Mouse (Mus musculus) 3134 (cell line): ENCODE results near the gene Omg.

Experiments
- DNase-seq: peaks from one replicate; pipeline ENCODE4 v3.0.0-alpha.2; 2011; ENCODE audit warnings: low spot score; ENCODE audit not compliant: insufficient read length; ENCODE audit errors: extremely low read depth

Omg gene

DNA sequence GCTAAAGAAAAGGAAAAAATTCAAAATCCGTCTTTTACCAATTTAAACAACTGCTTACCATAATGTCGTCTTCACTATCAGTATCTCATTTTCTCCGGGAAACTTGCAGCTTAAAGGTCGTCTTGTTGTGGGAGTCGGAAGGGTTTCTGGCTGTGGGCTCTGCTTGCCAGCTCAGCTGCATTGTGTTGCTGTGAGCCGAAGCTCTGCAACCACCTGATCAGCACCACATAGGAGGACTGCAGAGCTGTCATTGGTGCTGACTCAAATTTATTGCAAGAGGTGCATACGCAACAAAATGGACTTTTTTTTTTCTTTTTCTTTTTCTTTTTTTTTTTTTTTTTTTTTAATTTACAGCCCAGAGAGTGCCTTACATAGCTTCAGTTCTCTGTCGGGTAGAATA is at the start of gene Omg:
Gene Omg, minus strand, starts transcription at position 240 of the 400 bp plus-strand sequence.
- no peak for DNase-seq

DNA sequence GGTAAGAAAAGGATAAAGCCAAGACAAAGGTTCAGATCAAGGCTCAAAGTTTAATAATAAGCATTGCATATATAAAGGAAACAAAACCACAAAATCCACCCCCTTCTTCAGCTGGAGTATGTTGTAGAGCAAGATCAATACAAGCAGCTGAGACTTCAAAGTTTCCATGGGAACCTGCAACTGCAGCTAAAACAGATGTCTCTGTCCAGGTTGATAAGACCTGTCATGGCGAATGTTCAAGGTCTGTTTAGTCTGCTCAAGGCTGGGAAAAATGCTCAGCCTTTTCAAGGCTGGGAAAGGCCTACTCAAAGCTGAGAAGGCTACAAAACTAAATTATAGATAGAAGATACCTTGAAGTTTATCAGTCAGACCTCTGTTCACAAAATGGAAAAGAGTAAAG is 48.7 kb upstream of the Omg start:
- no peak for DNase-seq

DNA sequence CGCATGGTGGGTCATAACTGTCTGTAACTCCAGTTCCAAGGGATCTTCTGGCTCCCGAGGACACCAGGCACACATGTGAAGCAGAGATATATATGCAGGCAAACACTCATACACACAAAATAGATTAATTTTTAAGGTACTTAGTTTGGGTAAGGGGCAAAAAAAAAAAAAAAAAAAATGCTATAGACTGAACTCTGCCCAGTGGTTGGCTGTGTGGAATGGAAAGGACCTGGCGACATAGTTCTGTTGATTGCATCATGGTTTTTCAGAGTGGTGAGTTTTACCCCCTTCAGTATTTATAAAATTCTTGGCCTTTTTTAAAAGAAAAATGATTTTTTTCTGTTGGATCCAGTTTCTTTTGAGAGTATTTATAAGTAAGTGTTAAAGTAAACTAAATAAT is 32.4 kb upstream of the Omg start:
- no peak for DNase-seq

DNA sequence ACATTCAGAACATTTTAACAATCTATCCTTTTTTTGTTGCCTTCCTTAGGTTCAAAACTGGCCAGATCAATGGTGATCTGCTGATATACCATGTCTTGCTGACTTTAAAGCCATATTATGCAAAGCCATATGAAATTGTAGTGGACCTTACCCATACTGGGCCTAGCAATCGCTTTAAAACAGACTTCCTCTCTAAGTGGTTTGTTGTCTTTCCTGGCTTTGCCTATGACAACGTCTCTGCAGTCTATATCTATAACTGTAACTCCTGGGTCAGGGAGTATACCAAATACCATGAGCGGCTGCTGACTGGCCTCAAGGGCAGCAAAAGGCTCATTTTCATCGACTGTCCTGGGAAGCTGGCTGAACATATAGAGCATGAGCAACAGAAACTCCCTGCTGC is 31.7 kb upstream of the Omg start:
- no peak for DNase-seq

DNA sequence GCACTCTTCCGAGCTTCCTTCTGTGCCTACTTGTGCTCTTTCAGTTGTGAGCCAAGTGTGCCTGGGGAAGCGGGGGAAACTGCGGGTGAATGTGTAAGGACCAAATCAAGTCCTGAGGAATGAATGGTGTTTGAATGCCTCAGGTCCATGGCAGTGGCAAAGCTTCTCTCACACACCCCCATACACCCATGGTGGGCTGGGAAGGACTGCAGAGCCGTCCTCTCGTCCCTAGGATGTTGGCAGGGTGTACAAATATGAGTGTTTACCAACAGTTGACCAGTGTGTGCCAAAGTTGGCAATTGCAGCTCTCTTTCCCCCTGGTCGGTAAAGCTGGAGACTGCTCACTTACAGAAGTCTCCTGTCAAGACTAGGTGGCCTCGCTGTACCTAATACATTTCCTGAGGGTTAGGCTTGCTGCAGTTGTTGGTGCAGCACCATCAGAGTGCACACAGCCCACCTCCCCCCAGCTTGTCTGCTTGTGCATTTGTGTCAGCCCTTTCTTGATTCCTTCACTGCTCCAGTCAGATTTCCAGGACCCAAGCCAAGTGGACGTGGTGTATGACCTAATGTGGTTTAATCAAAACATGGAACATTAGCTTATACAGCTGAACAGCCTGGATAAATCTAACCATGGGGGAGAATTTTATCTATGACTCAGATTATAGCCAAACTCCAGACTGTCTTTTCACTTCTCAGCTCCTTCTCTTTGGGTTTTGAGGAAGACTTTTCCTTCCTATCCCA is 30.2 kb upstream of the Omg start:
- DNase-seq: peak; percentile 76

DNA sequence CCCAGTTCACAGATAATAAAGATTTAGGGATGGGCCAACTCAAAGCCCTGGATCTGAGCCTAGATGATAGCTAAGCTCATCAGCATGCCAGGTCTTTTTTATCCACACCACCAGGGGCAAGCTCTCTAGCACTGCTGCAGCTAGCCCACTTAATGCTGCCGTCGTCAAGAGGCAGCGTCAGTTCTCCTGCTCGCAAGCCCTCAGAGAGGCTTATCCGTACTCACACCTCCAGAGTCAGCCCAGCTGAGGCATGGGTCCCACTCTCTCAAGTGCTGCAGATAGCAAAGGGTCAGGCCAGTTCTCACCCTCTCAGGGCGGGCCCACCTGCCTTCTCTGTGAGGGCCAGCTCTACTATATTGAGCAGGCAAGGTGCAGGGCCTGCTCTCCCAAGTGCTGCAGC is 29.4 kb upstream of the Omg start:
- peak; percentile 15 for DNase-seq

DNA sequence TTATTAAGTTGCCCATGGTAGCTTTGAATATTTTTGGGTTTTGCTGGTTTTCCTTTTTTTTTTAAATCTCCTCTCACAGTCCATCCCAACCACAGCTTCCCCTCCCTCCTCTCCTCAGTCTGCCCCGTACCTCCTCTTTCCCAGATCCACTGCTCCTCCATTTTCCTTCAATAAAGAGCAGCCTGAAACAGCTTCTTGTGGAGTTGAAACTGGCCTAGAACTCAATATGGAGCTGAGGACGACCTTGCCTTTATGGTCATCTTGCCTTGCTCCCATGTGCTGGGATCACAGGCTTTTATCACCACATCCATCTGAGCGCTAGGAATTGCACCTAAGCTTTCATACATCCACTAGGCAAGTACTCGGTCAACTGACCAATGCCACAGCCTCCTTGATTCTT is 27.6 kb upstream of the Omg start:
- no peak for DNase-seq

DNA sequence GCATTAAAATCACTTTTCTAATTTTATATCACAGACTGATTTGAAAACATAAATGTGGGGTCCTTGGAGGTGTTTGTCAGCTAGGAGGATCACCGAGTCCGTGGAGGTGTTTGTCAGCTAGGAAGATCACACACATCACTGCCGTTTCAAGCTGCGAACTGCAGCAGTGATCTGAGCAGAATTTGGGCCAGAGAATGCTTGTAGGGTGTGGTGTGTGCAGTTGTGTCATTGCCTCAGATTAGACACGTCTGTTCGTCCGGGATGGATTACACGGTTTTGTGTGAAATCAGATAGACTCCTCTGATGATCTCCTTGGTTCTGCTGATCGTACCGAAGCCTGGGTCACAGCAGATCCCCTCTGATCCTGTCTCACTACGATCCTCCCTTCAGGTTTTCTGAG is 26.9 kb upstream of the Omg start:
- no peak for DNase-seq

DNA sequence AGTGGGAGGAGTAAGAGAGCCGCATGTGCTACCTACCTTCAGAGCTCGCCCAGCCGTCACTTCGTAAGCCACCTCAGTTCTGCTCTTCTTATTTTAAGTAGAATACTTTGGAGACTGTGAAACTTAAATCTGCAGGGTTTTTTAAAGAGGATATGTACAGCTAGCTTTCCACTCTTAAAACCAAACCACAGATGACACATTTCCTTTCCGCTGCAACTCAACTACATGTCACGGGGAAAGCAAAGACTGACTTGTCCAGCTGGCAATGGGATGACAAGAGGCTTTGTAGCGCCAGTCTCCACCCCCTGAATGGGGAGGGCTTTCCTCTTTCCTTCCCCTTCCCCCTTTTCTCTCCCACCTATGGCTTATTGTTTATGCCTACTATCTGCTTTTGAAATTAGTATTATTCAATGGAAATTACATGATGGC is 26.5 kb upstream of the Omg start, which contains the start of the genes Evi2 and Evi2a:
Gene Evi2, minus strand, starts transcription at position 257 of the 429 bp plus-strand sequence.
Gene Evi2a, minus strand, starts transcription at position 277 of the 429 bp plus-strand sequence.
- DNase-seq: peak; percentile 64

DNA sequence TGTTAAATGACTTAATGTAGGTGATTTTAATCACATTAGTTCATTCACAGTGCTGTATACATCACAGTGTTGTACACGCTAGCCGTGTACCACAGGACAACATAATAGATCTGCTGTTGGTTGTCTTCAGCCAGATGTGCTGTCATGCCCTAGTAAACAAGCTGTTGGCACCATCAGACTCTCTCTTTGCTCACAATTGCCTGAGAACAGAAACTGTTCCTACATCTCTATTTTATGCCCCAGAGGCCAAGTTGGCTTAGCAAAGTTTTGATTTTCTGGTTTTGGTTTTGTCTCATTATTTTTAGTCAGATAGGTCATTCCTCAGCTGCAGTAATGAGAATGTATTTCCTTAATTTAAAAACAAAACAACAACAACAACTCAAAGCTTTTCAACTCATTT is 25.9 kb upstream of the Omg start:
- no peak for DNase-seq

DNA sequence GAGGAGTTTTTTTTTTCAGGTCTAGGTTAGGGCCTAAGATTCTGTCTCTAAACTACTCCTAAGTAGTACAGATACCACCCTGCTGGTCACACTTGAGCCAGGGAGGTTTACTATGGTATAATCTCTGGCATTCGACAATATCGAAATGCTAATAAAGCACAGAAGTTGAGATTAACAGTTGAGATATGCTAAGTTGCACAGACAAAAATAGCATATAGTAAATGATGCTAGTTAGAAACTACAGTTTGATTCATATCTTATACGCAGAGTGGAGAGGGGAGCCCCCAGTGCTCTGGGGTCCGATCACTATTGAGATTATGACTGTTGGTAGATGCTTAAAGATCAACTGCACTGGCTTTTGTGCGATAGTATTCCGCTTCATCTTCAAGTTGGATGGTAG is 25.3 kb upstream of the Omg start:
- DNase-seq: no peak

DNA sequence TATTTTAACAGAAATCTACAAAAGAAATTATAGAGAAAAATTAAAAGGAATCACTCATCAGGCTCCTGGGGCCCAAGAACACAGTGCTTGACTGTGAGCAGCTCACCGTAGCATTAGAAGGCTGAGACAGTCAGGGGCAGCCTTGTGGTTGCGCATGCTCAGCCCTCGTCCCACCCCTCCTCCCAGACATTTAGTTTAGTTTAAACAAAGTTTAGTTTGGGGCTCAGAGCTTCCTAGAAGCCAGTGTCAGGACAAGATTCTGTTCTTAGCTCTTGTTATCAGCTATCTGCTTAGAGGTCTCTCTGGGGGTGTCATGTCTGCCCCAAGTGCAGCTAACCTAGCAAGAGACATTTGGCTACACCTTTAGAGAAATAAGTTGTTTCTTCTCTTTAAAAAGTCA is 24.7 kb upstream of the Omg start:
- no peak for DNase-seq

DNA sequence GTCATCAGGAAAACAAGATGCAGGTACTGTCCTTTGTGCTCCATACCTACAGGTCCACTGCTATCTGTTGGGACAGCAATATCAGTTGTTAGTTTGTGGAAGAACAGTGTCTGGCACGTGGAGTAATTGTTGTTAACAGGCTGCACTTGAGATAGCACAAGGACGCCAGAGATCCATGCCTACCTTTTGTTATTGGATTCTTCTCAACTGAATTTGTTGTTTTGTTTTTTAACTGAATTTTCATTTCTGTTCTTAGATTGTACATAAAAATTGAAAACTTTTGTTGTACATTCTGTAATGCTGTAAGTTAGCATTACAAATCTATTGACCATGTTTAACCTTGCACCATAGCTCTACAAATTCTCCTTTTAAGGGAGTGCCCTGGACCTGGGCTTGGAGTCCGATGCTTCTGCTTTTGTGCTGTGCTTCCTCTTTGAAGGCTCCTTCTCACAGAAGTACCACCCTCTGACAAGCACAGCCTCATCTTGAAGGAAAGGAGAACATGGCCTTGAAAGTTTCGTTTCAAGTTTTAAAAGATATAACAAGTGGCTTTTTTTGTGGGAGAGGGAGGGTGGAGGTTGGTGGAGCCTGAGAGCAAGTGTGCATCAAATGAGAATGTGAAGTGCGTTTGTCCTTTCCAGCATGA is 24.0 kb upstream of the Omg start:
- DNase-seq: no peak

DNA sequence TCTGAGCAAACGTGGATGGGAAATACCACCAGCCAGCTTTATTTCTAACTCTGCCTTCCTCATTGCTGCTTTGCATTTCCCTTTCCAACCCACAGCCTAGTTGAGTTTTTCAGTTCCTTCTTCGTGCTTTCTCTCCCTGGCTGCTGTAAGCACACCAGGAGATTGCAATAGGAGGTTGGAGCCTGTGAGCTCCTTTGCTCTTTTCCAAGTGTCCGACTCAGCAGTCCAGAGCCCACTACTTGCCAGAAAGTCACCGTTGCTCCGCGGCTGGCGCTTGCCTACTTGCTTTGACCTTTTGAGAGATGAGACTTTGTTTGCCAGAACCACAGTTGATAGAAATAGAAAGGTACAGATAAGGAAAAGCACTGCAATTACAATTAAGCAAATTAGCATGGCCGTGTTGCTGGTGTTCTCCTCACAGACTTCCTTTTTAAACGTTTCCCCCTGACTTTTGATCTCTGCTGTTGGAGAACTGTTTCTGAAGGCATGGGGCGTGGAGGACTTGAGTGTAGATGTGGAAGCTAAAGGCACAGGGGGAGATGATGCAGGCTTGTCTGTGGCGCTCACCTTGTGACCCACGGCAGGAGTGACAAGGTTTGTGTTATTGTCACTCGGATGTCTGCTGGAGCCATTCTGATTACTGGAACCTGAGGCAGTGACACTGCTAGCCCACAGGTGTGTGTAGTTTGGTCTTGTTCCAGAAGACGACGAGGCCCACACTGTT is 23.3 kb upstream of the Omg start:
- DNase-seq: no peak

DNA sequence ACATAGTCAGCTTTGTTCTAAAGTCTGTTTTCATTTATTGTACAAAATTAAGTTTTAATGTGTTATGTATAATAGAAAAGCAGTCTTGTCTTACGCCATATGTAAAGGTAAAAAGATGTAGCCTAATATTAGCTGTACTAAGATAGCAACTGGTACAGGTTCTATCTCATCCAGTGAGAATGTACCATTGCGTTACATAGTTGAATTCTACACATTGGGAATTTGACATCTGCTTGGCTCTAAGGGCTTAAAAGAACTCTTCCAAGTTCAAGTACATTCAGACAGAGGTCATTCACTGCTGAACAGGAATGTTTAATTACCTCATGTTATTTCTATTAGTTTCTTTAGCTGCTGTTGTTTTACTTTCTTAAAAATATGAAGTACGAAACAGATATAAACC is 22.7 kb upstream of the Omg start:
- DNase-seq: no peak

DNA sequence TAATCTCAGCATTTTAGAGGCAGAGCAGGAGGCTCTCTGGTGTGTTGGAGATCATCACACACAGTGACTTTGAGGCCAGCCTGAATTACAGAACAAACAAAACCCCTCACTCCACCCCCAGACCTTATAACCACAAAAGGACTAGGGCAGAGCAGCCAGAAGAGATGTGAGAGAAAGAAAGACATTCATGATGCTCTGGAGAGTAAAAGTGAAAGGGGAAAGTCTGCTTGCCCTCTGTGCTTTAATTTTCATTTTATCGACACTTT is 20.4 kb upstream of the Omg start:
- DNase-seq: no peak

DNA sequence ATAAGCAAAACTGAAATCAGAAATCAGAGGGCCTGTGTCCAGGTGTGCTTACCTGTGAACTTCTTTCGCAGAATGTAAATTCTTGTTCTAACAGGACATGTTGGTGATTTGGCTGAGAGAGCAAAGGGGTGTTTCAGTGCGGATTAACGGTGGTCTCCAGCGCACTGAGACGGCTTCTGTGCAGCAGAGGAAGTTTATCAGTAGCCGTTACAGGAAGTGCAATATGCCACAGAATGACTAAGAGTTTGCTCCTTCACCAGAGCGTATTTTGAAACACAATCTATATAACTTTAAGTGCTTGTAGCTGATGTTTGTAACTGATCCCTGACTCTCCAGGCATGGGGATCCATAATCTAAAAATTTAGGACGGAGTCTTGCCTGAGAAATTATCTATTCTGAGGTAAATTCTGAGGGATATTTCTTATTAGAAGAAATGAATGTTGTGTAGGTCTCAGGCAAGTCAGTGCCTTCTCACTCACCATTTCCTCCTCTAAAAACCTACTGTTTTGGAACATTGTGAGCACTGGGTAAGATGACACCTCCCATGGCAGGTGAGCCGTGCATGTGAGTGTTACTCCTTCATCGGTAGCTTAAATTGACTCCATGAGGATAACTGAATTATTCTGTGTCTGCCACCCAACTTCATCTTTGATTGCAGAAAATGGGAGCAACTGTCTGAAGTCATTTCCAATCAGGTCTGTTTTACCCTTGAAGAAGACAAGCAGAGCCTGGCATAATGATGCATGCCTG is 19.9 kb upstream of the Omg start, which contains the start of gene Evi2b:
Gene Evi2b, minus strand, starts transcription at position 203 of the 750 bp plus-strand sequence.
- no peak for DNase-seq

DNA sequence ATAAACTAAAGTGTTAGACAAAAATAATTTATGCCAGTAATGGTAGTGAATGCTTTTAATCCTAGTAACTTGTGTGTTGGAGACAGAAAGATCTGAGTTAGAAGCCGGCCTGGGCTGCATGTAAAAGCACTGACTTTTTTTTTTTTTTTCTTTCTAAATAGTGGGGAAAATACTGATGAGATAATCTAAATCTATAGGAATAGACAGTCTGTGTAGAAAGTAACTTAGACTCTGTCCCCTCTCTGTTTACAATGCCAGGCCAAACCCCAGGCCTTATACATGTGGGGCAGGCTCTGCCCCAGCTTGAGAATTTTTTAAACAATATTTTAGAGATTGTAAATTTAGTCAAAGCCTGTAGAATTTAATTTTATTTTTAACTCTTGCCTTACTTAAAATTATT is 19.1 kb upstream of the Omg start:
- no peak for DNase-seq

DNA sequence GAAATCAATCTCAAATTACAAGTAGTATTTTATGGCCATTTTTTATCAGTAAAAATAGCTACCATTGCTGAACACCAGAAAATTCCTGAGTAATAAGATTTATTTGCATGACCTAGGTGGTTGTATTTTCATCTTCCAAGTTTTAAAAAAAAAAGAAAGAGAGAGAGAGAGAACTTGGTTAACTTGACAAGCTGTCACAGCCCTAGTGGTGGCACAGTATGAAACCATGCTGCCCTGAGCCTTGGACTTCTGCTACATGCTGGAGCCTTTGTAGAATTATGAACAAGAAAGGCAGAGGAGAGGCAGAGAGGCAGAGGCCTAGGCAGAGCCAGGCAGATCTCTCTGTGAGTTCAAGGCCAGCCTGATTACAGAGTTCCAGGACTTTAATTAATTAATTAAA is 18.0 kb upstream of the Omg start:
- no peak for DNase-seq

DNA sequence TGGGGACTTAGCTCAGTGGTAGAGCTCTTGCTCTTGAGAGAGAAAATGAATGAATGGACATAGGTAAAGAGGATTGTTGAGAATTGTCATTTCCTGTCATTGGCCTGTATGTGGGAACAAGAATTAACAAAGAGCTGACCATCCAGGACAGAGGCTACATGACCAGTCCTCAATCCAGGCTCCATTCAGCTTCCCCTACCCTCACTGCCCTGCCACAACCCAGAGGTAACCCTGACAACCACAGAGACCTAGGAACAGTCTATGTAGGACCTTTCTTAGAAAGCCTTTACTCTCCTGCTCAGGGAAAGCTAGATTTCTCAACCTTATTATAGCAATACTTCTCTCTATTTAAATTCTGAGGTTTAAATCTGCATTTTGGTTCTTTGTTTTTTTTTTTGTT is 16.9 kb upstream of the Omg start:
- no peak for DNase-seq

DNA sequence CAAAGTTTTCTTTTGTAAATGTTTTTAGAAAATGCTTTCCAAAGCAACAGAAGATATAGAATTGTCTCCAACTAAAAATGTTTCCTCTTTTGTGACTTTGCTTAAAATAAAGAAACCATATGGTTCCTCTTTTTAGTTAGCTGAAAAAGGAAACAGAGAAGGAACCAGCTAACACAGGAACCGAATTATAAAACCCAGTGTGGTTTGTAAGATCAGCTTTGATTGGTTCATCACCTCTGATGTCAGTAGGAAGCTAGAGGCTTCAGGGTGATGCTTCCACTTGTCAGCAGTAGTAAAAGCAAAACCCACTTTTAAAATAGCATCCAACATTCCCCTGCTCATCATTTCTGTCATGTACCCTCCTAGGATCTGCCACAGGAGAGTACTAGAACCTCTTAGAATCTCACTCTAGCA is 16.0 kb upstream of the Omg start:
- peak; percentile 44 for DNase-seq
